Mouse (Mus musculus) thymus, adult 2 months (tissue): Measurements from ENCODE around the gene Mpv17l2.

Source experiments
- CTCF ChIP-seq: fragments of 200-500 bp; IDR thresholded peaks from 2 replicates; pipeline ENCODE4 v1.5.1; 2012; ENCODE audit warnings: mild to moderate bottlenecking, control low read depth, low read length, moderate library complexity, borderline replicate concordance; ENCODE audit not compliant: control insufficient read depth, poor library complexity, insufficient read depth; ENCODE audit errors: extremely low read depth
- POLR2A ChIP-seq: fragments of 200-500 bp; IDR thresholded peaks from 2 replicates; pipeline ENCODE4 v1.6.1; 2012; ENCODE audit warnings: mild to moderate bottlenecking, low read length, control low read depth, moderate library complexity; ENCODE audit not compliant: control insufficient read depth, poor library complexity, insufficient read depth; ENCODE audit errors: extremely low read depth

- TF ChIP-seq CTCF (no peak), POLR2A (no peak)
Measured at GRCm38 (mm10) chr8:70737705-70738104, 23.0 kb downstream of the Mpv17l2 start.
